Mouse (Mus musculus) cortical plate, adult 2 months (tissue): ENCODE results near the gene Rfx1. TPM values are rescaled to one million over a fixed set of nuclear protein-coding genes. Genes with fewer than 3 reads are reported as not detected.

ENCODE experiments used
- H3K27ac ChIP-seq: fragments of 200-500 bp; 2 replicates; pipeline ENCODE4 v1.5.1; 2012; ENCODE audit warnings: low read length, control low read depth, inconsistent platforms; ENCODE audit not compliant: insufficient read depth
- H3K4me1 ChIP-seq: fragments of 200-500 bp; 2 replicates; pipeline ENCODE4 v1.6.1; 2011; ENCODE audit warnings: low read length; ENCODE audit not compliant: control insufficient read depth, insufficient read depth
- H3K4me3 ChIP-seq: fragments of 200-500 bp; 2 replicates; pipeline ENCODE4 v1.5.1; 2011; ENCODE audit warnings: mild to moderate bottlenecking, low read length, control low read depth; ENCODE audit not compliant: insufficient read depth
- CTCF ChIP-seq: fragments of 200-500 bp; IDR thresholded peaks from 2 replicates; pipeline ENCODE4 v1.5.1; 2011; ENCODE audit warnings: mild to moderate bottlenecking, control low read depth, low read length; ENCODE audit not compliant: insufficient read depth; ENCODE audit errors: extremely low read depth
- POLR2A ChIP-seq: fragments of 200-500 bp; IDR thresholded peaks from 2 replicates; pipeline ENCODE4 v1.6.1; 2011; ENCODE audit warnings: mild to moderate bottlenecking, low read length, control low read depth; ENCODE audit not compliant: insufficient read depth; ENCODE audit errors: extremely low read depth
- polyA plus RNA-seq: library from polyadenylated mRNA; depleted of rRNA; stranded (reverse); fragments of >200 nt; gene quantifications from 2 replicates; pipeline ENCODE4 v1.2.3, GENCODE M21; 2012

Gene Rfx1
- polyA plus RNA-seq, 1 experiment: 28.0 TPM

DNA sequence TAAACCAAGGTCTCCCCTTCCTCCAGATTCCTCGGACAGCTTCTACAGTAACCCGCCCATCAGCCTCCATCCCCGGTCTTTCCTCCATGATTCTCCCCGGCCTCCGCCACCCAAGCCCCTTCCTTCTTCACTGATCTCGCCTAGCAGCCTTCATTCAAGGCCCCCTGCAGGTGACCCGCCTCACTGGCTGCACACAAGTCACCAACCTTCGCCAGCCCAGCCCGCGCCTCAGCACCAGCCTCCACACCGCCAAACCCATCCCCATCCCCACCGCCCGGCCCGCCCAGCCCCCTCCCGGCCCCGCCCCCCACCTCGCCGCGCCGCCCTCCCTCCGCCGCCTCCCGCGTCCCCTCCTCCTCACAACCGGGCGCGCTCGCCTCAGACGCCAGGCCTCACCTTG, 37.6 kb downstream of the Rfx1 start:
- H3K4me3 ChIP-seq: peak overlapping the region; percentile 56
- TF ChIP-seq CTCF (no peak), POLR2A (no peak)
- no peak overlapping the region for H3K27ac ChIP-seq
- H3K4me1 ChIP-seq: no peaks in the 10 kb centered on the region

DNA sequence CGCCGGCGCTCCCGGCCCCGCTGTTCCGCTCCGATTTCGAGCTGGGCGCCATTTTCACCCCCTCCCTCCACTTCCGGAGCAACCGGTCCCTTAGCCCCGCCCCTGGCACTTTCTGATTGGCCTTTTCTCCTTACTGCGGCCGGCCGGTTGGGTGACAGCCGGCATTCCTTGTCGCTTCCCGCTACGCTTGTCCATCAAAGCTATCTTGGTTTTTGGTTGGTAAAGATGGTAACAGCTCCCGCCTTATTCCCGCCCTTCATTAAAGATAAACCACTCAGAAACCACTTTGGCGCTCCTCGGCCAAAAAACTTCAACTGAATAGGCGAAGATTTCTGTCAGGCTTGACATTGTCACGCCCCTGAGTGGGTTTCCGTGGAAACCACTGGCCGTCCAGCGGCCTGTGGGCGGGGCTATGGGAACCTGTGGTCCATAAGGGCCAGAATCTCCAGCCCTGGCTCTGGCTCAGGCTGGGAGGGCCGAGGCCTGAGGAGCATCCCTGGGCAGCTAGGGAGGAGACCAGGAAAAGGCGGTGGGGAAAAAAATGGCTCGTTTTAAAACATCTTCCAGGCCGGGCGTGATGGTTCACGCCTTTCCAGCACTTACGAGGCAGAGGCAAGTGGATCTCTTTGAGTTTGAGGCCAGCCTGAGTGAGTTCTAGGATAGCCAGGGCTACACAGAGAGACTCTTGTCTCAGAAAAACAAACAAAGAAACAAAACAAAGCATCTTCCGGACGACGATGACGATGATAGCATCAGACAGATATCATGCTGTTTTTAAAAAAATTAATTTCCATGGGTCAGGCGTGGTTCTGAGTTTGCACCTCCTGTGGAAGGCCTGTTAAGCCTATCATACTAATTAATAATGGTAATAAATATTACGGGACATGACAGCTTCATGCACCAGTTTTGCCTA, 38.3 kb downstream of the Rfx1 start, which contains the start of gene Dcaf15:
Gene Dcaf15, minus strand, starts transcription at position 72 of the 913 bp plus-strand sequence.
- no peak within 1 kb of the TSS for H3K27ac ChIP-seq
- peak within 1 kb of the TSS; percentile 56 for H3K4me3 ChIP-seq
- TF ChIP-seq POLR2A (peak; percentile 67; the same call in 1 of the 2 replicates), CTCF (no peak)
- no peaks in the 10 kb centered on the region for H3K4me1 ChIP-seq

DNA sequence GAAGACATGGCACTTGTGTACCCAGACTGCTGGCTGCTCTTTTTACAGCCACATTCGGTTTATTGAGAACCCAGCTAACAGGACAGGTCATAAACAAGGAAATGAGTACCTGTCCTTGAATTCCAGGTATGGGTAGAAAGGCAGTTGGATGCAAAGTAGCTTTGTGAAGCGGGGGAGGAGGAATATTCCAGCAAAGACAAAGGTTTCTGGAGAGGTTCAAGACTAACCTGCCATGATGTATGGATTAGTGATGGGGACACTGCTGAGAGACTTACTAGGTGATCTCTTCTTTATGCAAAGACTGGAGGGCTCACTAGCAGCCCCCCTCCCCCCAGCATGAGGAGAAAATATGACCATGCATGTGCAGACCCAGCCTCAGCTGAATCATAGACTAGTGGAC, 39.0 kb downstream of the Rfx1 start:
- Histone ChIP-seq H3K27ac (no peak overlapping the region), H3K4me3 (no peak overlapping the region), H3K4me1 (no peaks in the 10 kb centered on the region)
- no peak for TF ChIP-seq POLR2A
- no peak for TF ChIP-seq CTCF

DNA sequence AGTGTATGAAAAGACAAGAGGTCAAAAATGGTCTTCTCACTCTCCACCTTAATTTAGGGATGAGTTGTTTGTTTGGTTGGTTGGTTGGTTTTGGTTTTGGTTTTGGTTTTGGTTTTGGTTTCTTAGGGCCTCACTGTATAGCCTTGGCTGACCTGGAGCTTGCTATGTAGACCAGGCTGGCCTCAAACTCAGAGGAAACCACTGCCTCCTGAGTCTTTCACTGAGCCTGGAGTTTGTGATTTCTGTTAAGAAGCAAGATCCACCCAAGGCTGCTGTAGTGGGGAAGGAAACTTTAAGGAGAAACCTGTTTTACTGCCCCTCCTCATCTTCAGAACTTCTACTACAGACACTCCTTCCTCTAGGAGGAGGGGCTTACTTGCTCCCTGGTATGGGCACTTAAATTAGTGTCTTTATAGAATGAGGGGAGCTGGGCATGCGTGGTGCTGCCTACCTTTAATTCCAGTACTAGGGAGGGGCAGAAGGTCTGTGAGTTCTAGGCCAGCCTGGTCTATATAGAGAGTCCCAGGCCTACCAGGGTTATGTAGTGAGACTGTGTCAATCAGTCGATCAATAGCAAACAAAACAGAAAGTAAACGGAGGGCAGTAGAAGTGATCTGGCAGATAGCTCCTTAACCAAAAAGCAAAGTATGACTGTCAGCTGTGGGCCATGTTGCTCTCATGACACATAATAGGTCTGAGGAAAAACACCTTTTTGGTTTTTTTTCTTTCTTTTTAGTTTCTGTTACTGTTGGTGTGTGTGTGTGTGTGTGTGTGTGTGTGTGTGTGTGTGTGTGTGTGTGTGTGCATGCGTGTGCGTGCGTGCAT, 39.8 kb downstream of the Rfx1 start:
- TF ChIP-seq CTCF: no peak
- no peak for TF ChIP-seq POLR2A

DNA sequence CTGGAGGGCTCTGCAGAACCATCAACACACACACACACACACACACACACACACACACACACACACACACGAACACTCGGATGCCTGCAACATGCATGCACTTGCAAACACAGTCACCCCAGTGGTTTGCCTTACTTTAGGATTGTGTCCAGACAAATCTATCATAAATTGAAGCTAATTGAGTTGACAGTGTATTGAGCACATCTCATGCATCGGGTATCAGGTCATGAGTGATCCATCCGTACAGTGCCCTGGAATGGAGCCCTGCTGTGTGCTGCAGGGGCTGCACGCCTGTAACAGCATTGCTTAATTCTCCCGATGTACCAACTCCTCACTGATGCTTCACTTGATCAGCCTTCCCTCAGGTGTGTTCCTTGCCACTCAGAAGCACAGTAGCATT, 49.0 kb downstream of the Rfx1 start:
- no peak overlapping the region for H3K27ac ChIP-seq
- no peaks in the 10 kb centered on the region for H3K4me1 ChIP-seq
- H3K4me3 ChIP-seq: no peak overlapping the region
- TF ChIP-seq CTCF: no peak
- TF ChIP-seq POLR2A: no peak

More for the DNA sequence above, 39.8 kb downstream of the Rfx1 start:
- Histone ChIP-seq H3K4me1 (no peaks in the 10 kb centered on the region), H3K27ac (no peak overlapping the region), H3K4me3 (no peak overlapping the region)

DNA sequence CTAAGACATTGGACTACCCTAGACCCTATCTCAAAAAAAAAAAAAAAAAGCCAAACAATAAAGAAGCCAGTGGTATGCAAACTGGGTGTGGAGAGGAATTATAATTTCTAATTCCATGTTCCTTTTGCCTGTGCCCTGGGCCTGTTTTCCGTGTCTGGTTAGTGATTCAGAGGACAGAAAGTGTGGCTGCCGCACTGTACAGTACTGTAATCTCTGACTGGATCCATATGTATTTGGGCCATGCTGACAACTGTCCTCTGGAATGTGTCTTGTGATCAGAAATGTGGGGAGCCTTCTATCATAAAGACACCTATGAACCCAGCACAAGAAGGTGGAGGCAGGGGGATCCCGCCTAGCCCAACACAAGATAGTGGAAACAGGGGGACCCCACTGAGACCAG, 55.5 kb downstream of the Rfx1 start:
- H3K27ac ChIP-seq: no peak overlapping the region
- no peaks in the 10 kb centered on the region for H3K4me1 ChIP-seq
- no peak overlapping the region for H3K4me3 ChIP-seq
- no peak for TF ChIP-seq CTCF

DNA sequence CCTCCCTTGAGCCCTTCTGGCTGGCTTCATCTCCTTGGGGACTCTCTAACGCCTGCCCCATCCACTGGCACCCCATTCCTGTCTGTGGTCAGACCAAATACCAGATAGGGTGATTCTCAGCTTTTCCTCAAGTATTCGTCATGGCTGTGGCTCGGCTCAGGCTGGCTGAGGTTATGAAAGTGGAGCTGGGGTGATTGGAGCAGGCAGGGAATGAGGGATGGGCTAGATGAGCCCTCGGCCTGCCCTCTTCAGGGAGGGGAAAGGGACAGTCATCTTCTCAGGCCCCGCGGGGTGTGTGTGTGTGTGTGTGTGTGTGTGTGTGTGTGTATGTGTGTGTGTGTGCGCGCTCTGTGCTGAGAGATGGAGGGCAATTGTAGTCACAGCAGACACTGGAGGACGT, 59.0 kb downstream of the Rfx1 start, which contains the start of gene Podnl1:
Gene Podnl1, plus strand, starts transcription at position 334 of the 400 bp plus-strand sequence.
- no peaks in the 10 kb centered on the region for H3K4me1 ChIP-seq
- TF ChIP-seq POLR2A (no peak), CTCF (no peak)
- no peak within 1 kb of the TSS for H3K4me3 ChIP-seq
- no peak within 1 kb of the TSS for H3K27ac ChIP-seq

DNA sequence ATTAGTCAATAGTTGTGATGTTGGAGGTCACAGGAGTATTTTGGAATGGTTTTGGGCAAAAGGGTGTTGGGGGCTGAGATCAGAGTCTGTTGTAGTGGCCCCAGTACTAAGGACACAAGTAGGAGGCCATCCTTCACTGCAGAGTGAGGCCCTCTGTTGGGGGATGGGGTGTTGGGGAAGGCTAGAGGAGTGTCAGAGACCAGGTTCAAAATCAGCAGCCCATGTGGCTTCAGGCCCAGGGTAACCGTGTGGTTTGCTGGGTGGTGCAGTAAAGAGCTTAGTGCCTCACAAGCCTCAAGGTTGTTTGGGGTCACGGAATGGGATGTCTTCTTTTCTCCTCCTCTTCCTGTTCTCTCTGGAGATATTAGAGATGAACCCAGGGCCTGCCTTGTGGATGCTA, 60.1 kb downstream of the Rfx1 start:
- no peak overlapping the region for H3K4me3 ChIP-seq
- no peak for TF ChIP-seq CTCF
- TF ChIP-seq POLR2A: no peak
- H3K4me1 ChIP-seq: no peaks in the 10 kb centered on the region
- H3K27ac ChIP-seq: no peak overlapping the region

DNA sequence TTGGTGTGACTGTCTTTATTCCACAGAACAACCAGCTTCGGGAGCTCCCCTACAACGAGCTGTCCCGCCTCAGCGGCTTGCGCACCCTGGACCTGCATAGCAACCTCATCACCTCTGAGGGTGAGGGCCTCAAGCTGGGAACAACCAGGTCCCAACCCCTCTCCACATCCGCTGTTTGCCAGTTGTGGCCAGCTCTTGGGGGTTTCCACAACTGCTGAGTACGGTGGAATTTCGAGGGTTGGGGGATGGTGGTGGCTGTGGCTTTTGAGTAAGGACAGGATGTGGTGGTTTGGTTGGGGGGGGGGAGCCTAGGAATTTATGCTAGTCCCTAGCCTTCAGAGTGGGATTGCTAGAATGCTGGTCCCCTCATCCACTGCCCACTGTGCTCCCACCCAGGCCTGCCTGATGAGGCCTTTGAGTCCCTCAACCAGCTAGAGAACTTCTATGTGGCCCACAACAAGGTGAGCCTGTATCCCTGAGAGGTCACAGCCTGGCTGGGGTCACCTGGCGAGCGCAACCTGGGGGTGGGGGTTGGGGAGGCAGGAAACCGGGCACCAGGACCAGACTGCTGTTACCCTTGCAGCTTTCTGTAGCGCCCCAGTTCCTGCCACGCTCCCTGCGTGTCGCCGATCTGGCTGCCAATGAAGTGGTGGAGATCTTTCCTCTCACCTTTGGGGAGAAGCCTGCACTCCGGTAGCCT, 60.7 kb downstream of the Rfx1 start:
- H3K4me3 ChIP-seq: no peak overlapping the region
- H3K4me1 ChIP-seq: no peaks in the 10 kb centered on the region
- TF ChIP-seq CTCF (no peak), POLR2A (no peak)
- H3K27ac ChIP-seq: no peak overlapping the region

DNA sequence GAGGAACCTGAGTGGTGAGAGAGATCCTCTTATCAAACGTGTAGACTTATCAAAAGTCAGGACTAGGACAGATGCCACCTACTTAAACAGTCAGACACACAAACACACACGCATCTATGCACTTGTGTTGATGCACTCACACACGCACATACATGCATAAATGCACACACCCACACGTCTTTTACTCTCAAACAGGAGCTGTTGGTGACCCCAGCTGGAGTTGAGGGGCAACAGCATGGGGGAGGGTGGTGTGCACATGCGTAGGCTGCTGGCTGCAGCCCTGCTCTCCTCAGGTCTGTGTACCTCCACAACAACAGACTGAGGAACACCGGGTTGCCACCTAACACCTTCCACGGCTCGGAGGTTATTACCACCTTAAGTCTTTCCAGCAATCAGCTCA, 61.6 kb downstream of the Rfx1 start:
- TF ChIP-seq CTCF: no peak
- no peak for TF ChIP-seq POLR2A
- H3K4me1 ChIP-seq: no peaks in the 10 kb centered on the region
- H3K27ac ChIP-seq: no peak overlapping the region
- H3K4me3 ChIP-seq: no peak overlapping the region
